Mouse (Mus musculus): ENCODE measurements around the gene Txndc17. TPM values are rescaled to one million over a fixed set of nuclear protein-coding genes. Genes with fewer than 3 reads are reported as not detected.

The Txndc17 gene
- polyA plus RNA-seq, 1 experiment: 110 TPM

DNA sequence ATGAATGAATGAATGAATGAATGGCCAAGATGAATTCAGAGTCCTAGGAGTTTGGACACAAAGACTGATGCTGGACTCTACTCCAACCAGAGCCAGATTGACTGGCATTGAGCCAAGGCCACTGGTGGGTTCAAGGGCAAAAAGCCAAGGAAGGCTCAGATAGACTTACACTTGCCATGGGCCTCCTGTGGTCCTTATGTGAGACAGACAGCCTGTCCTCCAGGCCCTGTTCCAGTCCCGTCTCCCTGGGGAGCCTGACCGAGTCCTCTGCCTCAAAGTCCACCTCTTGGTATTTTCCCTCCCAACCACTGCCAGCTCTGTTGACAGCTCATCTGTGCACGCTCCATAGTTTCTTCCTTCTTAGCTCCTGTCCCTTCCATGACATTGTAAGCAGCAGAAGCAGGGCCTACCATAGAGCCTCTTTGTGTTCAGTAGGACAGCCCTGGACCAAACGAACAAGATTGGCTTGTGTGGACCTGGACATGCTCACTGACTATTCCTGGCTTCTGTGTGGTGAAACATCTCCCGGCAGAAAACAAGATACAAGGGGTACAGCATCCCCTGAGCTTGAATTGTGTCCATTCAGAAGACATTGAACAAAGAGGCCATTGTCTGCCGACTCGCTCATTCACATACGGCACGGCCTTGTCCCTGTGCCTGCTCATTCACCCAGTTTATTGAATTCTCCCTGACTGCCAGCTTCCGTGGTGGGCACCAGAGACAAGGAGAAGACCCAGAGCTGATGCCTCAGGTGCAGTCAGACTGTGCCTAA is 18.9 kb downstream of the Txndc17 start:
- H3K4me3 ChIP-seq (ENCODE audit: low read depth, low read length): no peak overlapping the region
- no peaks in the 10 kb centered on the region for H3K27me3 ChIP-seq (ENCODE audit: control insufficient read depth, insufficient read depth, low read length, poor library complexity, severe bottlenecking)
- peaks cover 2% of the 10 kb centered on the region for H3K4me1 ChIP-seq (ENCODE audit: control insufficient read depth, insufficient read depth, low read length)
- H3K9me3 ChIP-seq (replicated peaks; ENCODE audit: control insufficient read depth, insufficient read depth, low read length, poor library complexity, severe bottlenecking): no peaks in the 10 kb centered on the region
- H3K27ac ChIP-seq (ENCODE audit: insufficient read depth, low read length): no peak overlapping the region
- H3K9ac ChIP-seq (ENCODE audit: low read depth, poor library complexity, severe bottlenecking): no peak overlapping the region
- no peaks in the 10 kb centered on the region for H3K36me3 ChIP-seq (ENCODE audit: control insufficient read depth, insufficient read depth, low read length, poor library complexity, severe bottlenecking)
- TF ChIP-seq POLR2A (IDR thresholded peaks at IDR 0.05; ENCODE audit: insufficient read depth, low read length) (no peak), CTCF (IDR thresholded peaks at IDR 0.05; ENCODE audit: low read depth, low read length) (no peak), EP300 (IDR thresholded peaks at IDR 0.05; ENCODE audit: insufficient read depth, low read depth, low read length) (no peak)

DNA sequence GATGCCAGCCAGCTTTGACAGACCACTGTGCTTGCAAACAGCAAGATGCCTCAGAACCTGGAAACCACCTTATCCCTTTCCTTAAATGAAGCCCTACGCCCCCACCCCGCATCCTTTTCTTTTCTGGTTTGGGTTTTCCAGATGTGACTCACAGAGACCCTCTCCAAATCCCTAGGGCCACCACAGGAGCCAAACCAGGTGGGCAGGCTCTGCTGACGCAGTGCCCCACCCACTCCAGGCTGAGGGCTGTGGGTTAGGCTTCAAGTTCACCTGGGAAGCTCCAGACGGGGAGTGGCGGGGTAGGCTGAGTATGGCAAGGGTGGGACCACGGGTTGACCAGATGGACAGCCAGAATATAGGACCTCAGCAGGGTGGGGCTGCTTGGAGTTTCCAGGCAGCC is 19.6 kb downstream of the Txndc17 start:
- no peak overlapping the region for H3K4me3 ChIP-seq (ENCODE audit: low read depth, low read length)
- H3K27me3 ChIP-seq (ENCODE audit: control insufficient read depth, insufficient read depth, low read length, poor library complexity, severe bottlenecking): no peaks in the 10 kb centered on the region
- H3K36me3 ChIP-seq (ENCODE audit: control insufficient read depth, insufficient read depth, low read length, poor library complexity, severe bottlenecking): no peaks in the 10 kb centered on the region
- H3K9ac ChIP-seq (ENCODE audit: low read depth, poor library complexity, severe bottlenecking): no peak overlapping the region
- peaks cover 2% of the 10 kb centered on the region for H3K4me1 ChIP-seq (ENCODE audit: control insufficient read depth, insufficient read depth, low read length)
- no peak overlapping the region for H3K27ac ChIP-seq (ENCODE audit: insufficient read depth, low read length)
- no peaks in the 10 kb centered on the region for H3K9me3 ChIP-seq (replicated peaks; ENCODE audit: control insufficient read depth, insufficient read depth, low read length, poor library complexity, severe bottlenecking)
- TF ChIP-seq POLR2A (IDR thresholded peaks at IDR 0.05; ENCODE audit: insufficient read depth, low read length) (no peak), EP300 (IDR thresholded peaks at IDR 0.05; ENCODE audit: insufficient read depth, low read depth, low read length) (no peak), CTCF (IDR thresholded peaks at IDR 0.05; ENCODE audit: low read depth, low read length) (no peak)

DNA sequence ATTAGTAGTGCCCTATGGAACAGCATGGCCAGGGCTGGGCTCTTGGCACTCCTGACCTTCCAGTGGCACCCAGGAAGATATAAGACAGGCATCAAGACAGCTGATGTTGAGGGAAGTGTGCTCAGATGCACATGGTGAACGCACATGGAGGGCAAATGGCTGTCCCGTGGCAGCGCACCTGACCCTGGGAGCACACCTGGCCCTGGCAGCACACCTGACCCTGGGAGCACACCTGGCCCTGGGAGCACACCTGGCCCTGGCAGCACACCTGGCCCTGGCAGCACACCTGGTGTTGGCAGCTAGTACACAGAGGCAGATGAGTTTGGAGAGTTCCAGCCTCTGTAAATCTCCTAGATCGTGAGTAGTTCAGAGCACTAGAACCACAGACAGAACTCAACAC is 21.2 kb downstream of the Txndc17 start:
- Histone ChIP-seq H3K4me1 (ENCODE audit: control insufficient read depth, insufficient read depth, low read length) (peaks cover 2% of the 10 kb centered on the region), H3K9ac (ENCODE audit: low read depth, poor library complexity, severe bottlenecking) (no peak overlapping the region), H3K4me3 (ENCODE audit: low read depth, low read length) (no peak overlapping the region), H3K9me3 (replicated peaks; ENCODE audit: control insufficient read depth, insufficient read depth, low read length, poor library complexity, severe bottlenecking) (no peaks in the 10 kb centered on the region), H3K27me3 (ENCODE audit: control insufficient read depth, insufficient read depth, low read length, poor library complexity, severe bottlenecking) (no peaks in the 10 kb centered on the region), H3K27ac (ENCODE audit: insufficient read depth, low read length) (no peak overlapping the region), H3K36me3 (ENCODE audit: control insufficient read depth, insufficient read depth, low read length, poor library complexity, severe bottlenecking) (no peaks in the 10 kb centered on the region)
- no peak for TF ChIP-seq POLR2A (IDR thresholded peaks at IDR 0.05; ENCODE audit: insufficient read depth, low read length)
- no peak for TF ChIP-seq EP300 (IDR thresholded peaks at IDR 0.05; ENCODE audit: insufficient read depth, low read depth, low read length)
- no peak for TF ChIP-seq CTCF (IDR thresholded peaks at IDR 0.05; ENCODE audit: low read depth, low read length)

DNA sequence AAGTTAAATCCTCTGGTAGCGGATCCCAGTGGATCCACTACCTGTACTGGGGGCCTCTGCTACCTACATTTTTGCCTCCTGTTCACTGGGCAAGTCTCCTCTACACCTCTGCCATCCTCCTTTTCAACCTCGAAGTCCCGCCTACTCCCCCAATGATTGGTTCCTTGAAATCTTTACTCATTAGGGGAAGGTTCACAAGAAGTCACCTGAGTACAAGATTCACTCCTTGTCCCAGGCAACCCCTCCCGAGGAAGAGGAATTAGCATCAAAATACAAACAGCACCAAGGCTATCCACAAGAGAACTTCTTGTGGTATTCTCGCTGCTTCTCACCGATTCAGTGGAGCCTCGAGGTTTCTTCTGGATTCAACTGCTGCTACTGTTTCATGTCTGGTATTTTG is 24.7 kb downstream of the Txndc17 start:
- no peaks in the 10 kb centered on the region for H3K36me3 ChIP-seq (ENCODE audit: control insufficient read depth, insufficient read depth, low read length, poor library complexity, severe bottlenecking)
- H3K27me3 ChIP-seq (ENCODE audit: control insufficient read depth, insufficient read depth, low read length, poor library complexity, severe bottlenecking): no peaks in the 10 kb centered on the region

DNA sequence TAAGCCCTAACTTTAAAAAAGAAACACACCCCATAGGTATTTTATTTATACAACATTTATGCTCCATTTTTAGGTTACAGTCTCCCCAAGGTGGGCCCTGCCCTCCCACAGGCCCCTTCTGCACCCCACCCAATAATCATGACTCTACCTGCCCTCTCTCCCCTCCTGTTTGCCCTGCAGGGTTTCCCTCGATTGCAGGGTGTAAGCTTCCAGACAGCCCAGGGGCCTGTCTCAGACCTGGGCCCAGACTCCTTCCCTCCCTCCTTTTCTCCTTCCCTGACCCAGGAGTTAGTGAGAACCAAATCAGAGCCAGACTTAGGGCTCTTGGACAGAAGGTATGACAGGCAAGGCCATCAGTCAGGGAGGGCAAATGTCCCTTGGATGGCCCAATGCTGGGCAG is 25.6 kb downstream of the Txndc17 start:
- Histone ChIP-seq H3K4me3 (ENCODE audit: low read depth, low read length) (no peak overlapping the region), H3K9ac (ENCODE audit: low read depth, poor library complexity, severe bottlenecking) (no peak overlapping the region), H3K27me3 (ENCODE audit: control insufficient read depth, insufficient read depth, low read length, poor library complexity, severe bottlenecking) (no peaks in the 10 kb centered on the region), H3K27ac (ENCODE audit: insufficient read depth, low read length) (no peak overlapping the region), H3K36me3 (ENCODE audit: control insufficient read depth, insufficient read depth, low read length, poor library complexity, severe bottlenecking) (no peaks in the 10 kb centered on the region), H3K4me1 (ENCODE audit: control insufficient read depth, insufficient read depth, low read length) (no peaks in the 10 kb centered on the region), H3K9me3 (replicated peaks; ENCODE audit: control insufficient read depth, insufficient read depth, low read length, poor library complexity, severe bottlenecking) (no peaks in the 10 kb centered on the region)
- TF ChIP-seq POLR2A (IDR thresholded peaks at IDR 0.05; ENCODE audit: insufficient read depth, low read length) (no peak), CTCF (IDR thresholded peaks at IDR 0.05; ENCODE audit: low read depth, low read length) (no peak), EP300 (IDR thresholded peaks at IDR 0.05; ENCODE audit: insufficient read depth, low read depth, low read length) (no peak)

More for the DNA sequence above, 24.7 kb downstream of the Txndc17 start:
- TF ChIP-seq EP300 (IDR thresholded peaks at IDR 0.05; ENCODE audit: insufficient read depth, low read depth, low read length) (no peak), CTCF (IDR thresholded peaks at IDR 0.05; ENCODE audit: low read depth, low read length) (no peak), POLR2A (IDR thresholded peaks at IDR 0.05; ENCODE audit: insufficient read depth, low read length) (no peak)
- Histone ChIP-seq H3K9me3 (replicated peaks; ENCODE audit: control insufficient read depth, insufficient read depth, low read length, poor library complexity, severe bottlenecking) (no peaks in the 10 kb centered on the region), H3K4me1 (ENCODE audit: control insufficient read depth, insufficient read depth, low read length) (no peaks in the 10 kb centered on the region), H3K4me3 (ENCODE audit: low read depth, low read length) (no peak overlapping the region), H3K9ac (ENCODE audit: low read depth, poor library complexity, severe bottlenecking) (no peak overlapping the region), H3K27ac (ENCODE audit: insufficient read depth, low read length) (no peak overlapping the region)

DNA sequence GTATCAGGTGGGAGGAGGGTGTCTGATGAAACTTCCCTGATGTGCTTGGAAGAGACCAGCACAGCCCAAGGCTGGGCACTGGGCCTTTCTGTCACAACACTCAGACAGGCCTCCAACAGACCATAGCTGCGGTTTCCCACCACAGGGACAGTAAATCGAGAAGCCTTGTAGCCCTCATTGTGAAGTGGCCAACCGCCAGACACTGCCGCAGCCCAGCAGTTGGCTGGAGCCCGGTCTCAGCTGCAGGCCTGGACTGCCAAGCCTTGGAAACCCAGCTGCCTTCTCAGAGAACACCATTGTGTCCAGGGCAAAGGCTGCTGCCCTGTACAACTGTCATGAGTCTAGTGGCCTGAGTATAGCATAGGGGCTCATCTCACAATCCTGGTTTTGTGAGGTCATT is 26.7 kb downstream of the Txndc17 start:
- Histone ChIP-seq H3K9me3 (replicated peaks; ENCODE audit: control insufficient read depth, insufficient read depth, low read length, poor library complexity, severe bottlenecking) (no peaks in the 10 kb centered on the region), H3K27ac (ENCODE audit: insufficient read depth, low read length) (no peak overlapping the region), H3K4me3 (ENCODE audit: low read depth, low read length) (no peak overlapping the region), H3K27me3 (ENCODE audit: control insufficient read depth, insufficient read depth, low read length, poor library complexity, severe bottlenecking) (no peaks in the 10 kb centered on the region), H3K4me1 (ENCODE audit: control insufficient read depth, insufficient read depth, low read length) (no peaks in the 10 kb centered on the region), H3K36me3 (ENCODE audit: control insufficient read depth, insufficient read depth, low read length, poor library complexity, severe bottlenecking) (no peaks in the 10 kb centered on the region), H3K9ac (ENCODE audit: low read depth, poor library complexity, severe bottlenecking) (no peak overlapping the region)
- TF ChIP-seq EP300 (IDR thresholded peaks at IDR 0.05; ENCODE audit: insufficient read depth, low read depth, low read length) (no peak), POLR2A (IDR thresholded peaks at IDR 0.05; ENCODE audit: insufficient read depth, low read length) (no peak), CTCF (IDR thresholded peaks at IDR 0.05; ENCODE audit: low read depth, low read length) (no peak)
